Mouse (Mus musculus) thymus, adult 2 months (tissue): Measurements from ENCODE around the gene Nell1.

Experiments
- CTCF ChIP-seq: fragments of 200-500 bp; IDR thresholded peaks from 2 replicates; pipeline ENCODE4 v1.5.1; 2012; ENCODE audit warnings: mild to moderate bottlenecking, control low read depth, low read length, moderate library complexity, borderline replicate concordance; ENCODE audit not compliant: control insufficient read depth, poor library complexity, insufficient read depth; ENCODE audit errors: extremely low read depth
- POLR2A ChIP-seq: fragments of 200-500 bp; IDR thresholded peaks from 2 replicates; pipeline ENCODE4 v1.6.1; 2012; ENCODE audit warnings: mild to moderate bottlenecking, low read length, control low read depth, moderate library complexity; ENCODE audit not compliant: control insufficient read depth, poor library complexity, insufficient read depth; ENCODE audit errors: extremely low read depth

- TF ChIP-seq CTCF (no peak), POLR2A (no peak)
Measured at GRCm38 (mm10) chr7:50107261-50107660, 132.6 kb downstream of the Nell1 start.
